Mouse (Mus musculus) hindbrain, embryonic 13.5 days (tissue): Measurements from ENCODE around the gene Npepps. TPM values are rescaled to one million over a fixed set of nuclear protein-coding genes. Genes with fewer than 3 reads are reported as not detected.
"Not testable (repeated sequence)": the region's sequence is repeated elsewhere in the genome, so short reads cannot be mapped to it uniquely, and the experiment has no call there.

ENCODE experiments used
- ATAC-seq: fragments of 200-750 bp; cut with Nextera tagmentation; 2 replicates; pipeline ENCODE4 v1.8.0; 2017; ENCODE audit warnings: moderate TSS enrichment; ENCODE audit not compliant: low FRiP score
- H3K27ac ChIP-seq: fragments of 300-500 bp; sonication (generic); 2 replicates; pipeline ENCODE4 v1.5.1; 2015; ENCODE audit warnings: inconsistent platforms, mild to moderate bottlenecking, moderate library complexity
- H3K27me3 ChIP-seq: fragments of 300-500 bp; sonication (generic); 2 replicates; pipeline ENCODE4 v1.6.1; 2015; ENCODE audit warnings: mild to moderate bottlenecking, inconsistent platforms
- H3K36me3 ChIP-seq: fragments of 300-500 bp; sonication (generic); 2 replicates; pipeline ENCODE4 v1.6.1; 2015; ENCODE audit warnings: mild to moderate bottlenecking, inconsistent platforms
- H3K4me1 ChIP-seq: fragments of 300-500 bp; sonication (generic); replicated peaks from 2 replicates; pipeline ENCODE4 v1.6.1; 2015; ENCODE audit warnings: inconsistent platforms
- H3K4me2 ChIP-seq: fragments of 300-500 bp; sonication (generic); 2 replicates; pipeline ENCODE4 v1.6.1; 2015; ENCODE audit warnings: inconsistent platforms, mild to moderate bottlenecking, moderate library complexity
- H3K4me3 ChIP-seq: fragments of 300-500 bp; sonication (generic); 2 replicates; pipeline ENCODE4 v1.5.1; 2015; ENCODE audit warnings: mild to moderate bottlenecking, inconsistent platforms
- H3K9ac ChIP-seq: fragments of 300-500 bp; sonication (generic); 2 replicates; pipeline ENCODE4 v1.6.1; 2015; ENCODE audit warnings: mild to moderate bottlenecking, inconsistent platforms
- H3K9me3 ChIP-seq: fragments of 300-500 bp; sonication (generic); 2 replicates; pipeline ENCODE4 v1.6.1; 2016; ENCODE audit warnings: inconsistent platforms
- WGBS: fragments of 180-500 bp; shearing (Covaris S2); methylation state at CpG from one replicate; pipeline ENCODE4 v1.1.7; 2015; 5-methylcytosine and 5-hydroxymethylcytosine counted together
- polyA plus RNA-seq: library from polyadenylated mRNA; unstranded; fragments of >200 nt; fragmentation: Nextera tagmentation; extraction: Ambion mirVana; gene quantifications from 2 replicates; pipeline ENCODE4 v1.2.1, GENCODE M21; 2015

The Npepps gene
- polyA plus RNA-seq, 1 experiment from 2014 or later = 156 TPM

DNA sequence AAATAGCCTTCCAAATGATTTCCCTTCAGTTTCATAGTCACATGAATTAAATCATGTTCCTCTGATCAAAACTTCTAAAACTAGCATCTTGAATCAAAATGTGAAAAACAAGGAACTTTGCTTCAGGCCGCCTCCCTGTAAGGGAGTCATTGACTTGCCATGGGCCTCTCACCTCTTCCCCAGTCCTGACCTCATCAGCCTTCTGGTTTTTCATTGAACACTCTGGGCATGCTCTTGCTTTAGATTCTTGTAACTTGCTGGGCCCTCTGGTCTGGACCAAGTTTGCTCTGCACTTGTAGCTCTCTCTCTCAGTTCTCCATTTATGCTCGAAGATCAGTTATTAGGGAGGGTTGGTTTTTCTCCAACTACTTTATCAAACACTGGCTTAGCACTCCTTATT lies 58.8 kb downstream of the Npepps start:
- Histone ChIP-seq H3K4me2 (no peak overlapping the region), H3K27me3 (no peaks in the 10 kb centered on the region), H3K9me3 (no peaks in the 10 kb centered on the region), H3K4me3 (no peak overlapping the region), H3K9ac (no peak overlapping the region), H3K36me3 (peaks cover 85% of the 10 kb centered on the region), H3K27ac (no peak overlapping the region), H3K4me1 (no peaks in the 10 kb centered on the region)
- no peak for ATAC-seq
- 97% methylated on average over 2 of the region's 2 CpGs for WGBS

GRCm38 (mm10) chr11:97220211-97220610 lies 60.2 kb downstream of the Npepps start:
- Histone ChIP-seq H3K4me1 (no peaks in the 10 kb centered on the region), H3K9ac (no peak overlapping the region), H3K36me3 (peaks cover 89% of the 10 kb centered on the region), H3K27ac (no peak overlapping the region), H3K4me3 (no peak overlapping the region), H3K4me2 (no peak overlapping the region), H3K9me3 (no peaks in the 10 kb centered on the region), H3K27me3 (no peaks in the 10 kb centered on the region)
- 92% methylated on average over 3 of the region's 3 CpGs for WGBS
- ATAC-seq = no peak

GRCm38 (mm10) chr11:97214411-97214810 lies 66.0 kb downstream of the Npepps start:
- Histone ChIP-seq H3K27ac (no peak overlapping the region), H3K4me2 (no peak overlapping the region), H3K4me1 (no peaks in the 10 kb centered on the region), H3K9ac (no peak overlapping the region), H3K36me3 (peaks cover 98% of the 10 kb centered on the region), H3K4me3 (no peak overlapping the region), H3K27me3 (no peaks in the 10 kb centered on the region), H3K9me3 (no peaks in the 10 kb centered on the region)
- WGBS = 95% methylated on average over 5 of the region's 5 CpGs
- ATAC-seq = no peak

- Histone ChIP-seq H3K36me3 (peaks cover 95% of the 10 kb centered on the region), H3K27me3 (no peaks in the 10 kb centered on the region), H3K4me1 (no peaks in the 10 kb centered on the region), H3K27ac (no peak overlapping the region), H3K9ac (no peak overlapping the region), H3K4me2 (no peak overlapping the region), H3K4me3 (no peak overlapping the region), H3K9me3 (no peaks in the 10 kb centered on the region)
- WGBS = 91% methylated on average over 9 of the region's 9 CpGs
- ATAC-seq = no peak
Measured at GRCm38 (mm10) chr11:97210728-97211400, 69.6 kb downstream of the Npepps start.

- Histone ChIP-seq H3K27me3 (no peaks in the 10 kb centered on the region), H3K4me1 (no peaks in the 10 kb centered on the region), H3K9me3 (no peaks in the 10 kb centered on the region), H3K36me3 (peaks cover 61% of the 10 kb centered on the region), H3K4me3 (no peak overlapping the region), H3K9ac (no peak overlapping the region), H3K27ac (no peak overlapping the region), H3K4me2 (no peak overlapping the region)
- ATAC-seq = no peak
- WGBS = 83% methylated on average over 8 of the region's 8 CpGs
Measured at GRCm38 (mm10) chr11:97207011-97207422, 73.4 kb downstream of the Npepps start.

GRCm38 (mm10) chr11:97199519-97199918 lies 80.9 kb downstream of the Npepps start:
- H3K27me3 ChIP-seq = no peaks in the 10 kb centered on the region
- no peak for ATAC-seq
- 89% methylated on average over 6 of the region's 6 CpGs for WGBS
- no peaks in the 10 kb centered on the region for H3K36me3 ChIP-seq
- no peak overlapping the region for H3K4me3 ChIP-seq
- no peak overlapping the region for H3K4me2 ChIP-seq
- H3K9me3 ChIP-seq = no peaks in the 10 kb centered on the region
- no peak overlapping the region for H3K9ac ChIP-seq
- H3K4me1 ChIP-seq = no peaks in the 10 kb centered on the region
- H3K27ac ChIP-seq = no peak overlapping the region

- 24% methylated on average over 5 of the region's 5 CpGs for WGBS
- no peak overlapping the region for H3K4me3 ChIP-seq
- no peaks in the 10 kb centered on the region for H3K36me3 ChIP-seq
- H3K4me1 ChIP-seq = no peaks in the 10 kb centered on the region
- H3K9ac ChIP-seq = no peak overlapping the region
- H3K9me3 ChIP-seq = no peaks in the 10 kb centered on the region
- H3K27me3 ChIP-seq = no peaks in the 10 kb centered on the region
- H3K27ac ChIP-seq = no peak overlapping the region
- H3K4me2 ChIP-seq = no peak overlapping the region
- no peak for ATAC-seq
Measured at GRCm38 (mm10) chr11:97198601-97199000, 81.8 kb downstream of the Npepps start.

DNA sequence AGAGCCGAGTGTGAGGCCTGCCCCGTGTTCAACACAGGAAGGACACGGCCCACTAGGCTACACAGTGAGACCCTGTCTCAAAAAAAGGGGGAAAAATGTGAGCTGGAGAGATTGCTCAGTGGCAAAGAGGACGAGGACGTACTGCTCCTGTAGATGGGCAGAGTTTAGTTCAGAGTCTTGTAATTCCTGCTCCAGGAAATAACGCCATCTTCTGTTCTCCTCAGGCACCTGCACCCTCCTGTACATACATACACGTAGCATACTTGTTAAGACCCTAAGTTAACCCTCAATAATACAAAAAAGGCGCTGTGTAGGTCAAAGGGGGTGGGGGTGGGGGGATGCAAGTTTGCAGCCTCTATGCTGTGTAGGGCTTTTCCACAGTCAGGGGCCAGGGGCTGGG lies 83.4 kb downstream of the Npepps start:
- Histone ChIP-seq H3K4me2 (no peak overlapping the region), H3K9ac (no peak overlapping the region), H3K27me3 (no peaks in the 10 kb centered on the region), H3K4me1 (no peaks in the 10 kb centered on the region), H3K27ac (no peak overlapping the region), H3K9me3 (no peaks in the 10 kb centered on the region), H3K36me3 (no peaks in the 10 kb centered on the region), H3K4me3 (no peak overlapping the region)
- WGBS = 78% methylated on average over 8 of the region's 8 CpGs
- ATAC-seq = no peak

DNA sequence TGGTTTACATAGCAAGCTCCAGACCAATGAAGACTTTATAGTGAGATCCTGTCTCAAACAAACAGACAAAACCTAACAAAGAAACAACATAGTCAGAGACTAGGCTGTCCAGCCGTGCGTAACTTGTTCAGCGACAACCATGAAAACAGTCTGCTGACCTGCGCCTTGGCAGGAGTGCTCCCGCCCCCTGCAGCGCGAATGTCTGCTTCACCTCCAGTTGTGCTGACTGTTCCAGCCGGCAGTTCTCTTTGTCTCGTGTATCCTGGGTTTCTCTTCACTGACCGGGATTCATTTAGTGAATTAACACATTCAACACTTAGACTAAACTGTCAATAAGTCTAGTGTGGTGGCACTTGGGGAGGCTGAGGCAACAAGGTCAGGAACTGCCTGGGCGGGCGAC lies 83.9 kb downstream of the Npepps start:
- 61% methylated on average over 12 of the region's 12 CpGs for WGBS

DNA sequence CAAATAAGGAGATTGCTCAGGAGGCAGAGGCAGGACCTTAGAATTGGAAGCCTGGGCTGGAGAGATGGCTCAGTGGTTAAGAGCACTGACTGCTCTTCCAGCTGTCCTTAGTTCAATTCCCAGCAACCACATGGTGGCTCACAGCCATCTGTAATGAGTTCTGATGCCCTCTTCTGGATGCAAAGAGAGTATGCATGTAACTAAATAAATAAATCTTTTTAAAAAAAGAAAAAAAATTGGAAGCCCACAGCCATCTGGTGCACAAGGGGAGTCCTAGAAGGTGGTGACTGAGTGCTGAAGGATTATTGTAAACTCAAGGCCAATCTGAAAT lies 87.9 kb downstream of the Npepps start:
- Histone ChIP-seq H3K27me3 (no peaks in the 10 kb centered on the region), H3K27ac (no peak overlapping the region)
- no peak for ATAC-seq

More for the DNA sequence above, 83.9 kb downstream of the Npepps start:
- H3K9me3 ChIP-seq = no peaks in the 10 kb centered on the region
- H3K4me2 ChIP-seq = no peak overlapping the region
- H3K27me3 ChIP-seq = no peaks in the 10 kb centered on the region
- no peak for ATAC-seq
- no peak overlapping the region for H3K4me3 ChIP-seq
- no peak overlapping the region for H3K27ac ChIP-seq
- no peaks in the 10 kb centered on the region for H3K4me1 ChIP-seq
- H3K36me3 ChIP-seq = no peaks in the 10 kb centered on the region
- H3K9ac ChIP-seq = no peak overlapping the region

GRCm38 (mm10) chr11:97191915-97192620 lies 88.4 kb downstream of the Npepps start:
- no peaks in the 10 kb centered on the region for H3K27me3 ChIP-seq
- 81% methylated on average over 6 of the region's 6 CpGs for WGBS
- no peaks in the 10 kb centered on the region for H3K36me3 ChIP-seq
- peaks cover 11% of the 10 kb centered on the region for H3K4me1 ChIP-seq
- ATAC-seq = no peak
- H3K27ac ChIP-seq = no peak overlapping the region
- no peak overlapping the region for H3K4me2 ChIP-seq
- H3K9me3 ChIP-seq = no peaks in the 10 kb centered on the region
- no peak overlapping the region for H3K4me3 ChIP-seq
- H3K9ac ChIP-seq = no peak overlapping the region

More for the DNA sequence above, 87.9 kb downstream of the Npepps start:
- no peak overlapping the region for H3K4me2 ChIP-seq
- peaks cover 11% of the 10 kb centered on the region for H3K4me1 ChIP-seq
- H3K4me3 ChIP-seq = no peak overlapping the region
- H3K36me3 ChIP-seq = no peaks in the 10 kb centered on the region
- no peaks in the 10 kb centered on the region for H3K9me3 ChIP-seq
- H3K9ac ChIP-seq = no peak overlapping the region

- Histone ChIP-seq H3K4me3 (no peak overlapping the region), H3K36me3 (no peaks in the 10 kb centered on the region), H3K9ac (no peak overlapping the region), H3K9me3 (no peaks in the 10 kb centered on the region), H3K4me2 (no peak overlapping the region), H3K27ac (no peak overlapping the region), H3K27me3 (no peaks in the 10 kb centered on the region), H3K4me1 (peaks cover 19% of the 10 kb centered on the region)
- 91% methylated on average over 6 of the region's 6 CpGs for WGBS
- ATAC-seq = no peak
Measured at GRCm38 (mm10) chr11:97190992-97191391, 89.4 kb downstream of the Npepps start.

GRCm38 (mm10) chr11:97189645-97190044 lies 90.8 kb downstream of the Npepps start:
- H3K27me3 ChIP-seq, H3K9ac ChIP-seq, H3K9me3 ChIP-seq, H3K4me2 ChIP-seq, H3K4me3 ChIP-seq, ATAC-seq: not testable (repeated sequence)
- WGBS = 92% methylated on average over 6 of the region's 6 CpGs
- peaks cover 10% of the 10 kb centered on the region for H3K36me3 ChIP-seq
- peaks cover 33% of the 10 kb centered on the region for H3K4me1 ChIP-seq
- 0 out of 2 replicates have a peak overlapping the region, but pooled peaks have one; percentile 35 for H3K27ac ChIP-seq
